Mouse (Mus musculus) leukemia stem cell, adult 10-12 weeks (primary cell): ENCODE measurements around the gene Rfesd. TPM values are rescaled to one million over a fixed set of nuclear protein-coding genes. Genes with fewer than 3 reads are reported as not detected.

Source experiments
- polyA plus RNA-seq: library from polyadenylated mRNA; stranded (reverse); fragments of >175 nt; gene quantifications from 2 replicates; pipeline ENCODE4 v1.2.3, GENCODE M21; 2012; ENCODE audit warnings: low replicate concordance

Gene Rfesd
- polyA plus RNA-seq: 0.48 and 4.4 TPM in 2 replicates

DNA sequence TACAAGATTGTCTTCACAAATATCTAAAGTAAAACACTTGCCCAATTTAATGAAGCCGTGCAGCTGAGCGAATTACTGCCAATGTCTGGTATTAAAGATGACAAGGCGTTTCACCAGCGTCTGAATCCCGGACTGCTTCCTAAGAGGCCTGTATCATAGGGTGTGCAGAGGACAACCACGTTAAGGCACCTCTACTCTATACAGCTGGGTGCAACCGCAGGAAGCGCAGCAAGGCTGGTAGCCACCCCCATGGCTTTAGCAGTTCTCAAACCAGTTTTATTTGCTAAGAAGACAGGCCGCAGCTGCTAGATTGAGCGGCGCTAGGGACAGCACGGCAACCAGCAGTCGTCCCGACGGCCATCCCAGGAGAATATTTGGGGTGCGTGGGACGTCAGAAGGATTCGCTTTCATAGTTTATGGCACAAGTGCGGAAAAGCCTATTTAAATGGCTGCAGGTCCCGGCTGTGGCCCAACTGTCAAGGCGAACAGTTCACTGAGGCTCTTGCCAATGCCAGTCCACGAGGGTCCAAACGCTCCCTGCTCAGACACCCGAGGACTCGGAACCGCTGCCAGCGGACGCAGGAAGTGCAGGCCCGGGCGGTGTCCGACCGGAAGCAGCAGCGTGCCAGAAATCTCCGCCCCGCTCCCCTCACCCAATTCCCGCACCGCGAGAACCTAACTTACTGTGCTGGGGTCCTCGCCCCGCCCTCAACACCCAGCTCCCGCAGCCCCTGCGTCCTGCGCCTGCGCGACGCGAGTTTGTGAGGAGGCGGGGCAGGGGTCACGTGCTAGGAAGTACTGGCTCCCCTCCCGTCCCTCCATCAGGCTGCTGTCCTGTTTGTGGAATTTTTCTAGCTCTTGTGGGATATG is at the start of gene Rfesd:
Gene Rfesd (minus strand): TSS at position 746 of the 870 bp plus-strand sequence.

DNA sequence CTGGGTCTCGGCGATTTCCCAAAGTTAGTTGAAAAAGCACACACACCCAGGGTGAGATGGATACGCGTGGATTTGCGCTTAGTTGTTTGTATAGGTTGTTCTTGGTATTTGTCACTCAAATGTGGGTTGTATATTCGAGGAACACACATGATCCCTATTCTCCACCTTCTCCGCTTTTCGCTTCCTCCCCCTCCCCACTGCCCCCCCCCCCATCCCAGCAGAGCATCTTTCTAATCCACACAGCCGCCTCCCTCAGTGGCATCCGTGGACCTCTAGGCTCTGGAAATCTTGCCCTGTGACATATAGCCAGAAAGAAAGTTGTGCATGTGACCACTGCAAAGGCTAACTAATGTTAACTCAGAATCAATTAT is 38.4 kb upstream of the Rfesd start, which contains the start of gene Gpr150:
Gene Gpr150 (minus strand): TSS at position 101 of the 371 bp plus-strand sequence.

DNA sequence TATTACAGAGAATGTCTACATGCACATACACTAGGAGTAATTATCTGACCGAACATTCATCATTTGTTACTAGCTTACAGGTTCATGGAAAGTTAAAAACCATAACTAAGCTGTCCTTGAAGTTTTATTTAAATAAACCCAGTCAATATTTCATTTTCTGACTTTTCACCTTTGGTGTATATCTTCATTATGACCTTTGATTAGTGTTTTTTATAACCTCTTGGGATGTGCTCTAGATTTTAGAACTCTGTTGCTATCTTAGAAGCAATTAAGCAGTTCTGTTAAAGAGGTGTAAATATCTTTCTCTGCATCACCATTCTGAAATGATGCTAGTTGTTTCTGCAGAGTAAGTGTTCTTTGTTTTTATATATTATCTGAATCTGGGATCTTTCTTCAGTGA is 51.7 kb downstream of the Rfesd start, which contains the start of gene Spata9:
Gene Spata9 (plus strand): TSS at position 301 of the 400 bp plus-strand sequence.

Other genes with a start within 250 kb of the Rfesd start
- 0.90 and 2.0 TPM in 2 replicates for gene Glrx, start 178.9 kb downstream of the Rfesd start, polyA plus RNA-seq
- 1.6 and 2.6 TPM in 2 replicates for gene Rhobtb3, start 74.8 kb downstream of the Rfesd start, polyA plus RNA-seq
- not detected in 2 replicates for gene Spata9, start 51.6 kb downstream of the Rfesd start, polyA plus RNA-seq
- gene Gpr150, start 38.3 kb upstream of the Rfesd start, polyA plus RNA-seq: 2.9 and 3.0 TPM in 2 replicates
- 0.08 and 1.6 TPM in 2 replicates for gene Arsk, start 79.9 kb upstream of the Rfesd start, polyA plus RNA-seq
- 1.0 and 2.6 TPM in 2 replicates for gene Ttc37, start 80.0 kb upstream of the Rfesd start, polyA plus RNA-seq